Mouse (Mus musculus) heart, adult 2 months (tissue): ENCODE measurements around the gene Eif4e2.

Experiments used
- CTCF ChIP-seq: fragments of 200-600 bp; IDR thresholded peaks from 2 replicates; pipeline ENCODE4 v1.8.1; 2022; ENCODE audit warnings: antibody characterized with exemption, mild to moderate bottlenecking, moderate library complexity
- EP300 ChIP-seq: fragments of 200-500 bp; IDR thresholded peaks from 2 replicates; pipeline ENCODE4 v1.6.1; 2011; ENCODE audit warnings: low read depth, low read length, control low read depth; ENCODE audit not compliant: insufficient read depth
- POLR2A ChIP-seq: fragments of 200-500 bp; IDR thresholded peaks from 2 replicates; pipeline ENCODE4 v1.6.1; 2011; ENCODE audit warnings: mild to moderate bottlenecking, low read depth, low read length, control low read depth; ENCODE audit not compliant: insufficient read depth

GRCm38 (mm10) chr1:87283410-87283960, 69.8 kb downstream of the Eif4e2 start:
- TF ChIP-seq CTCF (no peak), POLR2A (no peak), EP300 (no peak)
